Mouse (Mus musculus) lung, postnatal 10 days (tissue): ENCODE measurements around the gene Gm3043.
"Not testable (repeated sequence)": the region's sequence is repeated elsewhere in the genome, so short reads cannot be mapped to it uniquely, and the experiment has no call there.

Experiments used
- DNase-seq: peaks from one replicate; pipeline ENCODE4 v3.0.0; 2021

Gm3043 gene

DNA sequence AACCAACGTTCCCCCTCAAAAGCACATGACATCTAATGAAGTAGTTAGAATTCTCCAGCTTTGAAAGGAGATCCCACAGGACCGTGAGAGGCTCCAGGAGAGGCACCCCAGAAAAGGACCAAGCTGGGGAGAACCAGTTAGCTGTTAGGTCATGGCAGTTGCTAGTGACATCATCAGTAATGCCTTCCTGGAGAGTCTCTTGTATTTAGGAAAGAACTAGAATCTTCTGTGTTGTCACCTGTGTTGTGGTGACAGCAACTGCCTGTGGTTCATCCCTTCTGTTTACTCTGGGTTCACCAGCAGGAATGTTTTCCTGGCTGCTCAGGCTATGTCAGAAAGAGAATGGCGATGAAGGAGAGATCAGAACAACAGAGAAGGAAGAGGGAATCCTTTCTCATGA lies at the start of gene Gm3043:
Gm3043 (plus strand) TSS at position 301 of the 400 bp plus-strand sequence.
- DNase-seq: not testable (repeated sequence)

GRCm38 (mm10) chr14:3651730-3652129 lies 36.9 kb upstream of the Gm3043 start, which contains the start of gene Gm3020:
TSS of gene Gm3020 (plus strand) at chr14:3652030.
- DNase-seq: not testable (repeated sequence)
